Mouse (Mus musculus) CD8-positive naive resting alpha-beta T cell, adult 2 months (primary cell): ENCODE results near the gene Npr1.

Source experiments
- DNase-seq, 2 experiments: peaks; one replicate each; pipeline ENCODE4 v3.0.0; 2022; ENCODE audit warnings: low read depth in 2 of 2, low spot score in 2 of 2

Gene Npr1

GRCm38 (mm10) chr3:90465686-90466310 lies at the start of gene Npr1:
Npr1 (minus strand) TSS chr3:90465866.
- no peak for DNase-seq

GRCm38 (mm10) chr3:90515242-90515641 lies 49.6 kb upstream of the Npr1 start:
- peak in 1 of 2 experiments; percentile 11 for DNase-seq

GRCm38 (mm10) chr3:90514691-90515090 lies 49.0 kb upstream of the Npr1 start:
- DNase-seq, result peak; percentile 35 to 40

GRCm38 (mm10) chr3:90513796-90514590 lies 48.3 kb upstream of the Npr1 start, which contains the start of the genes S100a1 and S100a13:
S100a1 (minus strand) TSS chr3:90514392.
S100a13 (plus strand) TSS chr3:90514435.
- DNase-seq, result no peak

GRCm38 (mm10) chr3:90512948-90513642 lies 47.4 kb upstream of the Npr1 start:
- no peak for DNase-seq

GRCm38 (mm10) chr3:90512276-90512675 lies 46.6 kb upstream of the Npr1 start:
- DNase-seq, result no peak

GRCm38 (mm10) chr3:90509747-90510123 lies 44.1 kb upstream of the Npr1 start:
- DNase-seq, result no peak

GRCm38 (mm10) chr3:90508950-90509746 lies 43.5 kb upstream of the Npr1 start, which contains the start of gene Chtop:
Chtop (minus strand) TSS chr3:90509498.
- DNase-seq, result peak; percentile 98 to 99

- DNase-seq, result no peak
Observed at GRCm38 (mm10) chr3:90508287-90508949, 42.8 kb upstream of the Npr1 start.

- DNase-seq, result no peak
Observed at GRCm38 (mm10) chr3:90506362-90506761, 40.7 kb upstream of the Npr1 start.

- no peak for DNase-seq
Observed at GRCm38 (mm10) chr3:90505216-90505615, 39.5 kb upstream of the Npr1 start.

- DNase-seq, result no peak
Observed at GRCm38 (mm10) chr3:90503444-90503843, 37.8 kb upstream of the Npr1 start.

GRCm38 (mm10) chr3:90497597-90497996 lies 31.9 kb upstream of the Npr1 start:
- no peak for DNase-seq

GRCm38 (mm10) chr3:90495850-90496525 lies 30.3 kb upstream of the Npr1 start:
- no peak for DNase-seq

GRCm38 (mm10) chr3:90493831-90494540 lies 28.3 kb upstream of the Npr1 start:
- DNase-seq, result no peak

- DNase-seq, result peak; percentile 36 to 44
Observed at GRCm38 (mm10) chr3:90491350-90491749, 25.7 kb upstream of the Npr1 start.

- DNase-seq, result peak; percentile 92 to 96
Observed at GRCm38 (mm10) chr3:90490696-90491256, 25.1 kb upstream of the Npr1 start, which contains the start of gene Snapin. Snapin (minus strand) TSS chr3:90491033.

GRCm38 (mm10) chr3:90488576-90488975 lies 22.9 kb upstream of the Npr1 start:
- DNase-seq, result no peak

- DNase-seq, result no peak
Observed at GRCm38 (mm10) chr3:90486998-90487397, 21.3 kb upstream of the Npr1 start.
